Mouse (Mus musculus): ENCODE results near the gene Ctsz.

- TF ChIP-seq CTCF (IDR thresholded peaks at IDR 0.05; ENCODE audit: low read depth) (no peak), EP300 (IDR thresholded peaks at IDR 0.05; ENCODE audit: low read depth) (no peak)
Measured at GRCm38 (mm10) chr2:174438181-174438580, 658 bp downstream of the Ctsz start.

Measured in heart, postnatal 0 days (tissue).